Mouse (Mus musculus): ENCODE measurements around the gene Rbm20. TPM values are rescaled to one million over a fixed set of nuclear protein-coding genes. Genes with fewer than 3 reads are reported as not detected.

Rbm20 gene
- total RNA-seq, 1 experiment, result 2.5 TPM

DNA sequence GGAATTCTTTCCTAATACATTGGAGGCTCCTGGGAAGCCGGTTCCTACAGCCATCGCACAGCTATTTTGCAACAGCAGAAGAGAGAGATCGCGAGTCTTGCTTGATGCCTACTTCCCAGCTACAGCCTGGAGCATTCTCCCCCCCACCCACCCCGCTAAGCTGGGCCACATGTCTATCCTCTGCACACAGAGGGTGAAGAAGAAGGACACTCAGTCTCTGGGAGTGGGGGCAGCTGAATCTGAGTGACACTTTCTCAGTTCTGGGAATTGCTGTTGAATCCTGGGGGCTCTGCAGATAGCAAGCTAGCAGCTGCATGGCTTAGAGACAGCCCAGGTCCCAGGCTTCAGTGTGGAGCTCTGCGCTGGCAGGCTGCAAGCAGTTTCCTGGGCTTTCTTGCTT, 180.9 kb downstream of the Rbm20 start:
- TF ChIP-seq MAFK (IDR thresholded peaks at IDR 0.05; ENCODE audit: insufficient read depth, low read depth, low read length) (no peak), HCFC1 (IDR thresholded peaks at IDR 0.05; ENCODE audit: borderline replicate concordance, insufficient read depth, low read length) (no peak), ZNF384 (IDR thresholded peaks at IDR 0.05; ENCODE audit: low read depth, low read length) (no peak), ZC3H11A (IDR thresholded peaks at IDR 0.05; ENCODE audit: borderline replicate concordance, low read depth, low read length) (no peak), CHD2 (IDR thresholded peaks at IDR 0.05; ENCODE audit: low read depth, low read length) (no peak)
- Histone ChIP-seq H3K27ac (ENCODE audit: insufficient read depth, low read depth, low read length, poor library complexity, severe bottlenecking) (no peak overlapping the region), H3K9ac (ENCODE audit: insufficient read depth, low read depth, low read length, poor library complexity, severe bottlenecking) (no peak overlapping the region), H3K9me3 (ENCODE audit: control insufficient read depth, insufficient read depth, low read depth, low read length) (no peaks in the 10 kb centered on the region), H3K36me3 (ENCODE audit: control insufficient read depth, insufficient read depth, low read length, poor library complexity, severe bottlenecking) (no peaks in the 10 kb centered on the region), H3K4me3 (ENCODE audit: insufficient read depth in 1 of 2, low read depth in 1 of 2, low read length in 2 of 2, poor library complexity in 1 of 2, severe bottlenecking in 1 of 2) (no peak overlapping the region), H3K4me1 (ENCODE audit: control insufficient read depth in 2 of 2, insufficient read depth in 2 of 2, low read length in 2 of 2, poor library complexity in 1 of 2) (peaks cover 0 to 10% of the 10 kb centered on the region in 2 experiments; a peak in 1 of 4 replicates)
- in situ Hi-C loops (cut with MboI; ENCODE audit: low sequenced_read_pairs in 2 of 2, unreplicated experiment in 2 of 2), result no loop called here
- no peak for DNase-seq (ENCODE audit: low read depth, low spot score)

DNA sequence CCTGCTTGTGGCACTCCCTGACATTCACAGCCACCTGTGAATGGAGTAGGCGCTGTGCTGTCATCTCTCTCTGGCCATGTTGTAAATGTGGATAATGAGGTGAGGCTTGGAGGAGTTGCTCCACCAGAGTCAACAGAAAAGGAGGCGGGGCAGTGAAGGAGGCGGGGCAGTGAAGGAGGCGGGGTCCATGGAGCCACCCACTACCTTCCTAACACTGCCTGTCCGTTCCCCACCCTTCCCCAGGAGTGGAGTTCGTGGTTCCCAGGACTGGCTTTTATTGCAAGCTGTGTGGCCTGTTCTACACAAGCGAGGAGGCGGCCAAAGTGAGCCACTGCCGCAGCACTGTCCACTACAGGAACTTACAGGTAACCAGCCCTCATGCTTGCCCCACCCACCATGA, 182.0 kb downstream of the Rbm20 start:
- peak; percentile 54 for DNase-seq (ENCODE audit: low read depth, low spot score)
- Histone ChIP-seq H3K36me3 (ENCODE audit: control insufficient read depth, insufficient read depth, low read length, poor library complexity, severe bottlenecking) (no peaks in the 10 kb centered on the region), H3K27ac (ENCODE audit: insufficient read depth, low read depth, low read length, poor library complexity, severe bottlenecking) (no peak overlapping the region), H3K9me3 (ENCODE audit: control insufficient read depth, insufficient read depth, low read depth, low read length) (no peaks in the 10 kb centered on the region), H3K4me3 (ENCODE audit: insufficient read depth in 1 of 2, low read depth in 1 of 2, low read length in 2 of 2, poor library complexity in 1 of 2, severe bottlenecking in 1 of 2) (no peak overlapping the region; a peak in 1 of 4 replicates), H3K4me1 (ENCODE audit: control insufficient read depth in 2 of 2, insufficient read depth in 2 of 2, low read length in 2 of 2, poor library complexity in 1 of 2) (peaks cover 0 to 10% of the 10 kb centered on the region in 2 experiments; a peak in 1 of 4 replicates), H3K9ac (ENCODE audit: insufficient read depth, low read depth, low read length, poor library complexity, severe bottlenecking) (no peak overlapping the region)
- in situ Hi-C loops (cut with MboI; ENCODE audit: low sequenced_read_pairs in 2 of 2, unreplicated experiment in 2 of 2), result no loop called here
- TF ChIP-seq MAFK (IDR thresholded peaks at IDR 0.05; ENCODE audit: insufficient read depth, low read depth, low read length) (no peak), ZNF384 (IDR thresholded peaks at IDR 0.05; ENCODE audit: low read depth, low read length) (no peak), CHD2 (IDR thresholded peaks at IDR 0.05; ENCODE audit: low read depth, low read length) (no peak), ZC3H11A (IDR thresholded peaks at IDR 0.05; ENCODE audit: borderline replicate concordance, low read depth, low read length) (no peak), HCFC1 (IDR thresholded peaks at IDR 0.05; ENCODE audit: borderline replicate concordance, insufficient read depth, low read length) (no peak)

DNA sequence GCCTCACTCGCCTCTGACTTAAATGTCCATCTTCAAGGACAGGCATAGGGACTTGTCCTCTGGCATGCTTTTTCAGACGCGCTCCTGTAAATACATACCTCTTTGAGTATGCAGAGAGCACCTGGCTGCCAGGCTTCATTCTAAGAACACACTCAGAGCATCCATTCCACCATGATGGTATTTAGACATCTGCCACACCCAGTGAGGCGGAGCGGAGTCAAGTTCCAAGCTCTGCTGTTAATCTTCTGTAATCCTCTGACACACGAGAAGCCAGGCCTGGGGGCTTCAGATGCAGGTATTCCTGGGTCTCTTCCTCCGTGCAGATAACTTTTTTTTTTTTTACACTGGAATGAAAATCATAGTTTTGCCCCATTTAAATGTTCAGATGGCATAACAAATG, 182.5 kb downstream of the Rbm20 start:
- no peak for TF ChIP-seq ZNF384 (IDR thresholded peaks at IDR 0.05; ENCODE audit: low read depth, low read length)
- no peak for TF ChIP-seq HCFC1 (IDR thresholded peaks at IDR 0.05; ENCODE audit: borderline replicate concordance, insufficient read depth, low read length)
- TF ChIP-seq MAFK (IDR thresholded peaks at IDR 0.05; ENCODE audit: insufficient read depth, low read depth, low read length), result no peak
- TF ChIP-seq CHD2 (IDR thresholded peaks at IDR 0.05; ENCODE audit: low read depth, low read length), result no peak
- TF ChIP-seq ZC3H11A (IDR thresholded peaks at IDR 0.05; ENCODE audit: borderline replicate concordance, low read depth, low read length), result no peak
- no peaks in the 10 kb centered on the region for H3K9me3 ChIP-seq (ENCODE audit: control insufficient read depth, insufficient read depth, low read depth, low read length)
- DNase-seq (ENCODE audit: low read depth, low spot score), result no peak
- in situ Hi-C loops (cut with MboI; ENCODE audit: low sequenced_read_pairs in 2 of 2, unreplicated experiment in 2 of 2), result no loop called here
- H3K4me1 ChIP-seq (ENCODE audit: control insufficient read depth in 2 of 2, insufficient read depth in 2 of 2, low read length in 2 of 2, poor library complexity in 1 of 2), result peaks cover 0 to 10% of the 10 kb centered on the region in 2 experiments; a peak in 1 of 4 replicates
- H3K27ac ChIP-seq (ENCODE audit: insufficient read depth, low read depth, low read length, poor library complexity, severe bottlenecking), result no peak overlapping the region
- H3K9ac ChIP-seq (ENCODE audit: insufficient read depth, low read depth, low read length, poor library complexity, severe bottlenecking), result no peak overlapping the region
- H3K4me3 ChIP-seq (ENCODE audit: insufficient read depth in 1 of 2, low read depth in 1 of 2, low read length in 2 of 2, poor library complexity in 1 of 2, severe bottlenecking in 1 of 2), result no peak overlapping the region
- H3K36me3 ChIP-seq (ENCODE audit: control insufficient read depth, insufficient read depth, low read length, poor library complexity, severe bottlenecking), result no peaks in the 10 kb centered on the region

DNA sequence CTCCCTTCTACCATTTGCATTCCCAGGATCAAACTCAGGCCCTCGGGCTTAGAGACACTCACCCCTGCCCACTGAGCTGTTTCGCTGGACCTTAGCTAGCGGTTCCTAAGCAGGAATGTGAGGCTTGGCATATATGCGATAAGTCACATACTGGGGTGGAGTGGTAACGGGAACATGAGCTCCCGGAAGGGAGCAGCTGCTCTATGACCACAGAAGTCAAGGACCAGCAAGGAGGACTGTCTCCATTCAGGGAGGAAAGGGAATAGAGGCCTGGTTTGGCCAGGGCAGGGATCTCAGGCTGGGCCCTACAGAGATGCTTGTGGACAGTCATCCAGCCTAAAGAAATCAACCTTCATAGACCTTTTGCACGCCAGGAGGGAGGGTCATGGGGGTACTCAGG, 184.2 kb downstream of the Rbm20 start:
- no peak overlapping the region for H3K27ac ChIP-seq (ENCODE audit: insufficient read depth, low read depth, low read length, poor library complexity, severe bottlenecking)
- H3K36me3 ChIP-seq (ENCODE audit: control insufficient read depth, insufficient read depth, low read length, poor library complexity, severe bottlenecking), result no peaks in the 10 kb centered on the region
- in situ Hi-C loops (cut with MboI; ENCODE audit: low sequenced_read_pairs in 2 of 2, unreplicated experiment in 2 of 2), result no loop called here
- DNase-seq (ENCODE audit: low read depth, low spot score), result no peak
- H3K4me3 ChIP-seq (ENCODE audit: insufficient read depth in 1 of 2, low read depth in 1 of 2, low read length in 2 of 2, poor library complexity in 1 of 2, severe bottlenecking in 1 of 2), result no peak overlapping the region
- peaks cover 0 to 10% of the 10 kb centered on the region in 2 experiments; a peak in 1 of 4 replicates for H3K4me1 ChIP-seq (ENCODE audit: control insufficient read depth in 2 of 2, insufficient read depth in 2 of 2, low read length in 2 of 2, poor library complexity in 1 of 2)
- no peaks in the 10 kb centered on the region for H3K9me3 ChIP-seq (ENCODE audit: control insufficient read depth, insufficient read depth, low read depth, low read length)
- H3K9ac ChIP-seq (ENCODE audit: insufficient read depth, low read depth, low read length, poor library complexity, severe bottlenecking), result no peak overlapping the region
- no peak for TF ChIP-seq HCFC1 (IDR thresholded peaks at IDR 0.05; ENCODE audit: borderline replicate concordance, insufficient read depth, low read length)
- TF ChIP-seq ZNF384 (IDR thresholded peaks at IDR 0.05; ENCODE audit: low read depth, low read length), result no peak
- no peak for TF ChIP-seq MAFK (IDR thresholded peaks at IDR 0.05; ENCODE audit: insufficient read depth, low read depth, low read length)
- no peak for TF ChIP-seq ZC3H11A (IDR thresholded peaks at IDR 0.05; ENCODE audit: borderline replicate concordance, low read depth, low read length)
- TF ChIP-seq CHD2 (IDR thresholded peaks at IDR 0.05; ENCODE audit: low read depth, low read length), result no peak
